Comparison of ENCODE assay signal across 8 mouse cellular contexts in genomic region chr11:117781199-117781821, GRCm38 (mm10). TPM values are rescaled to one million over a fixed set of nuclear protein-coding genes. Genes with fewer than 3 reads are reported as not detected.
A peak's percentile ranks its signal among the peaks of the same experiment; 100 is the strongest.
DNase-seq lines count a peak whose midpoint lies in the region; ATAC-seq and TF ChIP-seq lines count a peak whose summit lies in the region.

No protein-coding gene starts in this region.

- H3K27me3 ChIP-seq in embryonic facial prominence, embryonic 10.5 days (replicated peaks; ENCODE audit: low read depth, poor library complexity, severe bottlenecking): peaks cover 62% of the 10 kb centered on the region
- no peaks in the 10 kb centered on the region for H3K27me3 ChIP-seq in heart, embryonic 14.5 days (ENCODE audit: control insufficient read depth, insufficient read depth, low read length)
- H3K27me3 ChIP-seq in splenic B cell, adult 2 months (ENCODE audit: control insufficient read depth, insufficient read depth, low read length, poor library complexity, severe bottlenecking): no peaks in the 10 kb centered on the region

- peak overlapping the region; percentile 100 for H3K4me2 ChIP-seq in heart, embryonic 14.5 days (ENCODE audit: low read length)

- no peak overlapping the region; the same call in 1 of the 2 replicates for H3K4me3 ChIP-seq in layer of hippocampus, adult 2 months
- H3K4me3 ChIP-seq in embryonic facial prominence, embryonic 10.5 days: peak overlapping the region; percentile 61
- peak overlapping the region; percentile 51 to 60 for H3K4me3 ChIP-seq in heart, embryonic 14.5 days (ENCODE audit: control insufficient read depth in 1 of 2, insufficient read depth in 1 of 2, low read depth in 1 of 2, low read length in 2 of 2)

- ATAC-seq in heart, embryonic 14.5 days (ENCODE audit: insufficient number of reproducible peaks, insufficient read depth, low FRiP score, low read depth): no peak

- H3K36me3 ChIP-seq in embryonic facial prominence, embryonic 10.5 days (replicated peaks): peaks cover 12% of the 10 kb centered on the region; the same call in 1 of the 2 replicates
- peaks cover 22% of the 10 kb centered on the region for H3K36me3 ChIP-seq in heart, embryonic 14.5 days (ENCODE audit: control insufficient read depth, insufficient read depth, low read length)
- H3K36me3 ChIP-seq in splenic B cell, adult 2 months (ENCODE audit: control insufficient read depth, insufficient read depth, low read length, poor library complexity, severe bottlenecking): peaks cover 11% of the 10 kb centered on the region; the same call in 1 of the 2 replicates

- WGBS in embryonic facial prominence, embryonic 10.5 days: 15% methylated on average over 18 of the region's 18 CpGs
- 8% methylated on average over 18 of the region's 18 CpGs for WGBS in heart, embryonic 14.5 days

- no peak for DNase-seq in layer of hippocampus, adult 2 months (ENCODE audit: low spot score in 2 of 2)
- no peak for DNase-seq in layer of hippocampus, postnatal 36 days
- DNase-seq in embryonic facial prominence, embryonic 10.5 days (ENCODE audit: low spot score): no peak
- DNase-seq in kidney, postnatal 10 days: peak; percentile 88
- peak; percentile 87 to 90 for DNase-seq in lung, postnatal 4 days
- DNase-seq in splenic B cell, adult 2 months (ENCODE audit: low read depth, low spot score): peak; percentile 70
- no peak for DNase-seq in yolk sac, embryonic 10.5 days (ENCODE audit: low spot score)

- peak overlapping the region; percentile 89; the same call in 1 of the 2 replicates for H3K27ac ChIP-seq in layer of hippocampus, adult 2 months
- H3K27ac ChIP-seq in embryonic facial prominence, embryonic 10.5 days (replicated peaks): peak overlapping the region; percentile 71
- H3K27ac ChIP-seq in heart, embryonic 14.5 days (replicated peaks in 1 of 2; ENCODE audit: control insufficient read depth in 1 of 2, insufficient read depth in 1 of 2, low read depth in 2 of 2, low read length in 2 of 2): peak overlapping the region; percentile 74 to 94

- peak overlapping the region; percentile 85 for H3K9ac ChIP-seq in heart, embryonic 14.5 days (ENCODE audit: low read length)

- H3K4me1 ChIP-seq in embryonic facial prominence, embryonic 10.5 days: peaks cover 64% of the 10 kb centered on the region
- peaks cover 29 to 37% of the 10 kb centered on the region in 2 experiments for H3K4me1 ChIP-seq in heart, embryonic 14.5 days (ENCODE audit: control insufficient read depth in 2 of 2, insufficient read depth in 2 of 2, low read length in 2 of 2)

- no peaks in the 10 kb centered on the region for H3K9me3 ChIP-seq in embryonic facial prominence, embryonic 10.5 days
- H3K9me3 ChIP-seq in heart, embryonic 14.5 days (ENCODE audit: control insufficient read depth, low read length): no peaks in the 10 kb centered on the region

- TF ChIP-seq CTCF in layer of hippocampus, adult 2 months (conservative IDR thresholded peaks at IDR 0.05): no peak

RNA-seq across cellular contexts. Expression of gene Tmc8, which starts 0.6 kb away (rescaled TPM):
- total RNA-seq in layer of hippocampus, adult 2 months (2021): under 1 TPM; 0.64 to 0.91 TPM
- total RNA-seq in layer of hippocampus, postnatal 36 days (2021): under 1 TPM; 0.47 to 0.83 TPM
- 1.2 and 1.4 TPM in 2 replicates for polyA plus RNA-seq in embryonic facial prominence, embryonic 10.5 days (2016; fragmentation: Nextera tagmentation; extraction: Ambion mirVana)
- 1.6 and 2.1 TPM in 2 replicates for polyA plus RNA-seq in heart, embryonic 14.5 days (2014; fragmentation: Nextera tagmentation; extraction: Ambion mirVana)

RNA-seq across cellular contexts. Expression of gene Tmc6, which starts 0.7 kb away (rescaled TPM):
- 1 to 10 TPM; 6.6 to 8.4 TPM for total RNA-seq in layer of hippocampus, adult 2 months (2021)
- total RNA-seq in layer of hippocampus, postnatal 36 days (2021): 1 to 10 TPM; 7.3 to 9.7 TPM
- 16.6 and 19.8 TPM in 2 replicates for polyA plus RNA-seq in embryonic facial prominence, embryonic 10.5 days (2016; fragmentation: Nextera tagmentation; extraction: Ambion mirVana)
- 18.2 and 22.5 TPM in 2 replicates for polyA plus RNA-seq in heart, embryonic 14.5 days (2014; fragmentation: Nextera tagmentation; extraction: Ambion mirVana)

RNA-seq across cellular contexts. Expression of gene 6030468B19Rik, which starts 16.1 kb away (rescaled TPM):
- under 1 TPM; 0.34 to 0.46 TPM for total RNA-seq in layer of hippocampus, adult 2 months (2021)
- under 1 TPM in 1 of 2 experiments, not detected in 1; 0.61 TPM for total RNA-seq in layer of hippocampus, postnatal 36 days (2021)
- polyA plus RNA-seq in embryonic facial prominence, embryonic 10.5 days (2016; fragmentation: Nextera tagmentation; extraction: Ambion mirVana): 0.69 and 1.4 TPM in 2 replicates
- polyA plus RNA-seq in heart, embryonic 14.5 days (2014; fragmentation: Nextera tagmentation; extraction: Ambion mirVana): 0.19 and 0.44 TPM in 2 replicates

RNA-seq across cellular contexts. Expression of gene Gm20708, which starts 28.2 kb away (rescaled TPM):
- 1 to 10 TPM; 1.6 to 1.7 TPM for total RNA-seq in layer of hippocampus, adult 2 months (2021)
- total RNA-seq in layer of hippocampus, postnatal 36 days (2021): 1 to 10 TPM; 1.5 to 1.7 TPM
- polyA plus RNA-seq in embryonic facial prominence, embryonic 10.5 days (2016; fragmentation: Nextera tagmentation; extraction: Ambion mirVana): 0.28 and 0.41 TPM in 2 replicates
- polyA plus RNA-seq in heart, embryonic 14.5 days (2014; fragmentation: Nextera tagmentation; extraction: Ambion mirVana): 0.71 and 1.0 TPM in 2 replicates

RNA-seq across cellular contexts. Expression of gene Syngr2, which starts 28.2 kb away (rescaled TPM):
- 10 to 100 TPM; 10.2 to 13.4 TPM for total RNA-seq in layer of hippocampus, adult 2 months (2021)
- total RNA-seq in layer of hippocampus, postnatal 36 days (2021): 10 to 100 TPM; 10.4 to 16.9 TPM
- 27.7 and 29.9 TPM in 2 replicates for polyA plus RNA-seq in embryonic facial prominence, embryonic 10.5 days (2016; fragmentation: Nextera tagmentation; extraction: Ambion mirVana)
- polyA plus RNA-seq in heart, embryonic 14.5 days (2014; fragmentation: Nextera tagmentation; extraction: Ambion mirVana): 99.4 and 102 TPM in 2 replicates

Comparison
In these comparisons a context has a peak if more than half of its experiments do, and no peak if none do; other contexts are left out.
1. DNase-seq: peak in kidney, postnatal 10 days (single experiment), lung, postnatal 4 days (2 of 2) and splenic B cell, adult 2 months (single experiment); none in layer of hippocampus, adult 2 months (0 of 2), layer of hippocampus, postnatal 36 days (0 of 2), embryonic facial prominence, embryonic 10.5 days (single experiment) and yolk sac, embryonic 10.5 days (single experiment).
2. Peak in every context shown above with its lines, with median percentiles within 50 percentile points of each other: H3K27ac ChIP-seq.